In the genomic region with DNA sequence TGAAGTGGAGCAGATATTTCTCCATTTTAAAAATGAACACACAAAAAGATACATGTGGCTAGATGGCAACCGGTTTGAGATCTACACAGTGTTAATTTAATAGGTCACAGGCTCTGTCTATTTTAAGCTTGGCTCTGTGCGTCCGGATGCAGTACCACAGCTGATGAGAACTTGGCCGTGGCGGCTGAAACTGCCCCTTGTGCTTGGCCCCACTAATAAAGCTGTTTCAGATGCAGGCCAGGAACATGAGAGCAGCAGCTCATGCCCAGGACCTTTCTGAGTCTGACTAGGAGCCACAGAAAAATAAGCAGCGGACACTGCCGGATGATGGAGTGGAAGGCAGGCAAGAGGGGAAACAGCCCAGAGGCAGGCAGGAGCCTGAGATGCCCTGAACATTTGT, we compare ENCODE assay signal across 10 mouse cellular contexts. TPM values are rescaled to one million over a fixed set of nuclear protein-coding genes. Genes with fewer than 3 reads are reported as not detected.
DNase-seq lines count a peak whose midpoint lies in the region; ATAC-seq lines count a peak whose summit lies in the region.
"Had no signal": no experiment of that assay in that cellular context is flagged by ENCODE, and none has a peak within 500 bp of the region (broad histone marks: within the 10 kb centered on the region; RNA-seq: fewer than 3 reads in every experiment).

No protein-coding gene starts in this region.

- peak; percentile 46 for DNase-seq in kidney, postnatal 14 days
- DNase-seq in embryonic facial prominence, embryonic 14.5 days (ENCODE audit: low spot score): peak; percentile 63
- DNase-seq in heart, adult 8-10 months (ENCODE audit: low spot score): peak; percentile 63
- DNase-seq in left cerebral cortex, postnatal 36 days (ENCODE audit: low spot score in 2 of 2): peak; percentile 11 to 19
- DNase-seq in spleen, postnatal 10 days (ENCODE audit: low spot score in 2 of 2): no peak
- DNase-seq in adrenal gland, adult (ENCODE audit: inconsistent age in 2 of 2, low spot score in 1 of 2): no peak

- no peak overlapping the region for H3K27ac ChIP-seq in kidney, embryonic 16.5 days (ENCODE audit: low read length)
- H3K27ac ChIP-seq in embryonic facial prominence, embryonic 14.5 days (replicated peaks; ENCODE audit: low read depth, low read length): no peak overlapping the region
- H3K27ac ChIP-seq: embryonic facial prominence, embryonic 12.5 days; midbrain, embryonic 12.5 days; stomach, embryonic 15.5 days had no signal

- no peaks in the 10 kb centered on the region for H3K36me3 ChIP-seq in kidney, embryonic 16.5 days (ENCODE audit: insufficient read depth, low read length)
- no peaks in the 10 kb centered on the region for H3K36me3 ChIP-seq in embryonic facial prominence, embryonic 14.5 days (ENCODE audit: control insufficient read depth, insufficient read depth, low read length)
- H3K36me3 ChIP-seq: embryonic facial prominence, embryonic 12.5 days; midbrain, embryonic 12.5 days; stomach, embryonic 15.5 days had no signal

- no peak for ATAC-seq in kidney, embryonic 16.5 days (ENCODE audit: low FRiP score, low TSS enrichment)
- no peak for ATAC-seq in embryonic facial prominence, embryonic 14.5 days (ENCODE audit: low read depth)

- no peak overlapping the region for H3K4me2 ChIP-seq in kidney, embryonic 16.5 days (replicated peaks; ENCODE audit: low read depth, low read length)
- H3K4me2 ChIP-seq in embryonic facial prominence, embryonic 14.5 days (ENCODE audit: low read depth, low read length): no peak overlapping the region
- H3K4me2 ChIP-seq: embryonic facial prominence, embryonic 12.5 days; midbrain, embryonic 12.5 days; stomach, embryonic 15.5 days had no signal

- WGBS in kidney, embryonic 16.5 days: 49% methylated on average over 7 of the region's 7 CpGs
- WGBS in embryonic facial prominence, embryonic 14.5 days: 41% methylated on average over 7 of the region's 7 CpGs

- intact Hi-C loops in left cerebral cortex, postnatal 36 days (cut with DNase I): no loop called here

- H3K4me1 ChIP-seq in kidney, embryonic 16.5 days (ENCODE audit: insufficient read depth, low read length): peaks cover 1% of the 10 kb centered on the region; the same call in 1 of the 2 replicates
- H3K4me1 ChIP-seq in embryonic facial prominence, embryonic 14.5 days (ENCODE audit: control insufficient read depth, insufficient read depth, low read length): peaks cover 4% of the 10 kb centered on the region; the same call in 1 of the 2 replicates
- H3K4me1 ChIP-seq: stomach, embryonic 15.5 days had no signal

- H3K9ac ChIP-seq in kidney, embryonic 16.5 days (replicated peaks; ENCODE audit: low read length): no peak overlapping the region
- H3K9ac ChIP-seq in embryonic facial prominence, embryonic 14.5 days (ENCODE audit: low read depth, low read length): no peak overlapping the region
- H3K9ac ChIP-seq: embryonic facial prominence, embryonic 12.5 days; midbrain, embryonic 12.5 days; stomach, embryonic 15.5 days had no signal

- no peaks in the 10 kb centered on the region for H3K27me3 ChIP-seq in kidney, embryonic 16.5 days (ENCODE audit: insufficient read depth, low read length)
- no peaks in the 10 kb centered on the region for H3K27me3 ChIP-seq in embryonic facial prominence, embryonic 14.5 days (replicated peaks; ENCODE audit: control insufficient read depth, insufficient read depth, low read length)
- H3K27me3 ChIP-seq: embryonic facial prominence, embryonic 12.5 days; midbrain, embryonic 12.5 days; stomach, embryonic 15.5 days had no signal

- H3K4me3 ChIP-seq in kidney, embryonic 16.5 days (ENCODE audit: low read length): no peak overlapping the region
- H3K4me3 ChIP-seq in embryonic facial prominence, embryonic 14.5 days (ENCODE audit: low read depth, low read length): no peak overlapping the region
- H3K4me3 ChIP-seq: embryonic facial prominence, embryonic 12.5 days; midbrain, embryonic 12.5 days; stomach, embryonic 15.5 days had no signal

- no peaks in the 10 kb centered on the region for H3K9me3 ChIP-seq in kidney, embryonic 16.5 days (ENCODE audit: low read length)
- H3K9me3 ChIP-seq in embryonic facial prominence, embryonic 14.5 days (ENCODE audit: control insufficient read depth, low read length): no peaks in the 10 kb centered on the region
- H3K9me3 ChIP-seq: embryonic facial prominence, embryonic 12.5 days; midbrain, embryonic 12.5 days; stomach, embryonic 15.5 days had no signal

RNA-seq across cellular contexts. Expression of gene Nek7, which starts 43.1 kb away (rescaled TPM):
- polyA plus RNA-seq in kidney, embryonic 16.5 days (2015; fragmentation: Nextera tagmentation; extraction: Ambion mirVana): 42.6 and 43.7 TPM in 2 replicates
- 38.4 and 40.0 TPM in 2 replicates for polyA plus RNA-seq in embryonic facial prominence, embryonic 14.5 days (2014; fragmentation: Nextera tagmentation; extraction: Ambion mirVana)
- 10 to 100 TPM; 76.3 to 80.2 (median 78.5) TPM for total RNA-seq in heart, adult 8-10 months (2022)
- 10 to 100 TPM; 31.3 to 33.0 TPM for total RNA-seq in left cerebral cortex, postnatal 36 days (2021)

Comparison
In these comparisons a context has a peak if more than half of its experiments do, and no peak if none do; other contexts are left out.
1. DNase-seq: peak in kidney, postnatal 14 days (single experiment), embryonic facial prominence, embryonic 14.5 days (single experiment), heart, adult 8-10 months (single experiment) and left cerebral cortex, postnatal 36 days (2 of 2); none in spleen, postnatal 10 days (0 of 2) and adrenal gland, adult (0 of 2).